Mouse (Mus musculus) MEL (cell line): Measurements from ENCODE around the gene Krt82. TPM values are rescaled to one million over a fixed set of nuclear protein-coding genes. Genes with fewer than 3 reads are reported as not detected.

Experiments
- DNase-seq: peaks from one replicate; pipeline ENCODE4 v3.0.0; 2011; ENCODE audit warnings: low read depth, low spot score
- H3K27ac ChIP-seq: 2 replicates; pipeline ENCODE4 v1.5.1; 2012; ENCODE audit warnings: low read depth, mild to moderate bottlenecking, control low read depth, low read length, moderate library complexity; ENCODE audit not compliant: control insufficient read depth
- H3K27me3 ChIP-seq, 2 experiments: fragments of 150-350 bp in 1 of 2; sonication (generic) in 1 of 2; 2 replicates each; pipeline ENCODE4 v1.6.1; 2012; ENCODE audit warnings: low read length in 2 of 2, mild to moderate bottlenecking in 2 of 2, improper control_type of control experiment in 1 of 2, moderate library complexity in 1 of 2; ENCODE audit not compliant: insufficient read depth in 2 of 2, control insufficient read depth in 1 of 2
- H3K36me3 ChIP-seq, 2 experiments: 2 replicates each; pipeline ENCODE4 v1.6.1; 2012 to 2014; ENCODE audit warnings: low read length in 2 of 2, improper control_type of control experiment in 1 of 2, inconsistent platforms in 1 of 2, mild to moderate bottlenecking in 1 of 2; ENCODE audit not compliant: insufficient read depth in 2 of 2, control insufficient read depth in 1 of 2
- H3K4me1 ChIP-seq, 2 experiments: fragments of 150-350 bp in 1 of 2; sonication (generic) in 1 of 2; 2 replicates each; pipeline ENCODE4 v1.6.1; 2012; ENCODE audit warnings: low read length in 2 of 2, improper control_type of control experiment in 1 of 2, mild to moderate bottlenecking in 1 of 2; ENCODE audit not compliant: insufficient read depth in 2 of 2, control insufficient read depth in 1 of 2
- H3K4me3 ChIP-seq, 2 experiments: fragments of 150-350 bp in 1 of 2; sonication (generic) in 1 of 2; 2 replicates each; pipeline ENCODE4 v1.5.1; 2012; ENCODE audit warnings: low read depth in 2 of 2, low read length in 2 of 2, mild to moderate bottlenecking in 2 of 2, moderate library complexity in 2 of 2, control low read depth in 1 of 2, improper control_type of control experiment in 1 of 2; ENCODE audit not compliant: control insufficient read depth in 1 of 2, insufficient read depth in 1 of 2
- H3K79me2 ChIP-seq: 2 replicates; pipeline ENCODE4 v1.6.1; 2012; ENCODE audit warnings: mild to moderate bottlenecking, low read length, moderate library complexity; ENCODE audit not compliant: control insufficient read depth, poor library complexity, insufficient read depth
- H3K9ac ChIP-seq: 2 replicates; pipeline ENCODE4 v1.6.1; 2012; ENCODE audit warnings: low read depth, mild to moderate bottlenecking, control low read depth, low read length, moderate library complexity; ENCODE audit not compliant: control insufficient read depth, poor library complexity, severe bottlenecking
- H3K9me3 ChIP-seq: fragments of 150-350 bp; sonication (generic); replicated peaks from 2 replicates; pipeline ENCODE4 v1.6.1; 2012; ENCODE audit warnings: mild to moderate bottlenecking, low read length, improper control_type of control experiment, moderate library complexity; ENCODE audit not compliant: insufficient read depth
- BHLHE40 ChIP-seq: IDR thresholded peaks from 2 replicates; pipeline ENCODE4 v1.6.1; 2012; ENCODE audit warnings: low read depth, mild to moderate bottlenecking, inconsistent platforms, low read length, improper control_type of control experiment, borderline replicate concordance
- CHD2 ChIP-seq: IDR thresholded peaks from 2 replicates; pipeline ENCODE4 v1.6.1; 2011; ENCODE audit warnings: low read length, improper control_type of control experiment
- CTCF ChIP-seq, 3 experiments: IDR thresholded peaks in 2 of 3; conservative IDR thresholded peaks in 1 of 3; 2 replicates each; pipeline ENCODE4 v1.5.1; 2011 to 2012; ENCODE audit warnings: low read length in 3 of 3, low read depth in 2 of 3, mild to moderate bottlenecking in 2 of 3, improper control_type of control experiment in 1 of 3, inconsistent platforms in 1 of 3, mixed read lengths in 1 of 3, moderate library complexity in 1 of 3; ENCODE audit not compliant: control insufficient read depth in 1 of 3, insufficient read depth in 1 of 3, poor library complexity in 1 of 3, severe bottlenecking in 1 of 3
- E2F4 ChIP-seq: IDR thresholded peaks from 2 replicates; pipeline ENCODE4 v1.6.1; 2011; ENCODE audit warnings: low read depth, low read length, improper control_type of control experiment, borderline replicate concordance
- ELF1 ChIP-seq: IDR thresholded peaks from 2 replicates; pipeline ENCODE4 v1.6.1; 2014; ENCODE audit warnings: low read depth, mild to moderate bottlenecking, inconsistent platforms, low read length, improper control_type of control experiment, moderate library complexity
- ETS1 ChIP-seq: IDR thresholded peaks from 2 replicates; pipeline ENCODE4 v1.6.1; 2012; ENCODE audit warnings: low read depth, mild to moderate bottlenecking, inconsistent platforms, low read length, improper control_type of control experiment, moderate library complexity
- GABPA ChIP-seq: IDR thresholded peaks from 2 replicates; pipeline ENCODE4 v1.6.1; 2012; ENCODE audit warnings: low read depth, mild to moderate bottlenecking, inconsistent platforms, low read length, improper control_type of control experiment, moderate library complexity
- HCFC1 ChIP-seq: IDR thresholded peaks from 2 replicates; pipeline ENCODE4 v1.6.1; 2012; ENCODE audit warnings: low read depth, mild to moderate bottlenecking, inconsistent platforms, low read length, improper control_type of control experiment, moderate library complexity
- KAT2A ChIP-seq: conservative IDR thresholded peaks from 2 replicates; pipeline ENCODE4 v1.6.1; 2012; ENCODE audit warnings: low read depth, low read length, improper control_type of control experiment, inconsistent platforms
- MAFK ChIP-seq: IDR thresholded peaks from 2 replicates; pipeline ENCODE4 v1.6.1; 2011; ENCODE audit warnings: low read depth, mild to moderate bottlenecking, low read length, improper control_type of control experiment, borderline replicate concordance
- MAX ChIP-seq: IDR thresholded peaks from 2 replicates; pipeline ENCODE4 v1.6.1; 2011; ENCODE audit warnings: low read length, improper control_type of control experiment
- MAZ ChIP-seq: IDR thresholded peaks from 2 replicates; pipeline ENCODE4 v1.6.1; 2012; ENCODE audit warnings: low read depth, mild to moderate bottlenecking, inconsistent platforms, low read length, improper control_type of control experiment
- MXI1 ChIP-seq: IDR thresholded peaks from 2 replicates; pipeline ENCODE4 v1.6.1; 2011; ENCODE audit warnings: mild to moderate bottlenecking, low read depth, low read length, improper control_type of control experiment
- MYB ChIP-seq: IDR thresholded peaks from 2 replicates; pipeline ENCODE4 v1.6.1; 2011; ENCODE audit warnings: mild to moderate bottlenecking, low read depth, low read length, improper control_type of control experiment
- MYC ChIP-seq: IDR thresholded peaks from 2 replicates; pipeline ENCODE4 v1.6.1; 2011; ENCODE audit warnings: low read depth, mild to moderate bottlenecking, low read length, improper control_type of control experiment, moderate library complexity
- NRF1 ChIP-seq: IDR thresholded peaks from 2 replicates; pipeline ENCODE4 v1.6.1; 2014; ENCODE audit warnings: low read depth, mild to moderate bottlenecking, inconsistent platforms, low read length, improper control_type of control experiment, moderate library complexity; ENCODE audit not compliant: poor library complexity, insufficient read depth, severe bottlenecking
- POLR2A ChIP-seq, 2 experiments: IDR thresholded peaks; 2 replicates each; pipeline ENCODE4 v1.6.1; 2011 to 2012; ENCODE audit warnings: low read length in 2 of 2, mild to moderate bottlenecking in 2 of 2, control low read depth in 1 of 2, improper control_type of control experiment in 1 of 2, low read depth in 1 of 2, moderate library complexity in 1 of 2; ENCODE audit not compliant: control insufficient read depth in 1 of 2, insufficient read depth in 1 of 2, poor library complexity in 1 of 2
- POLR2AphosphoS5 ChIP-seq: IDR thresholded peaks from 2 replicates; pipeline ENCODE4 v1.6.1; 2012; ENCODE audit warnings: low read depth, borderline replicate concordance, mild to moderate bottlenecking, inconsistent platforms, low read length, moderate library complexity, mixed read lengths
- RAD21 ChIP-seq: IDR thresholded peaks from 2 replicates; pipeline ENCODE4 v1.6.1; 2011; ENCODE audit warnings: mild to moderate bottlenecking, low read depth, low read length, improper control_type of control experiment
- RCOR1 ChIP-seq: IDR thresholded peaks from 2 replicates; pipeline ENCODE4 v1.6.1; 2012; ENCODE audit warnings: low read depth, mild to moderate bottlenecking, inconsistent platforms, low read length, improper control_type of control experiment
- SIN3A ChIP-seq: IDR thresholded peaks from 2 replicates; pipeline ENCODE4 v1.6.1; 2012; ENCODE audit warnings: low read length, improper control_type of control experiment, inconsistent platforms
- SMC3 ChIP-seq: IDR thresholded peaks from 2 replicates; pipeline ENCODE4 v1.6.1; 2011; ENCODE audit warnings: low read depth, low read length, improper control_type of control experiment
- TBP ChIP-seq: IDR thresholded peaks from 2 replicates; pipeline ENCODE4 v1.8.0; 2011; ENCODE audit warnings: low read depth, low read length, improper control_type of control experiment
- TCF12 ChIP-seq: IDR thresholded peaks from 2 replicates; pipeline ENCODE4 v1.6.1; 2014; ENCODE audit warnings: low read depth, mild to moderate bottlenecking, inconsistent platforms, low read length, improper control_type of control experiment, moderate library complexity
- USF1 ChIP-seq: IDR thresholded peaks from 2 replicates; pipeline ENCODE4 v1.6.1; 2014; ENCODE audit warnings: low read depth, mild to moderate bottlenecking, inconsistent platforms, low read length, improper control_type of control experiment, moderate library complexity
- ZKSCAN1 ChIP-seq: IDR thresholded peaks from 2 replicates; pipeline ENCODE4 v1.6.1; 2012; ENCODE audit warnings: low read depth, mild to moderate bottlenecking, inconsistent platforms, low read length, improper control_type of control experiment, moderate library complexity
- ZMIZ1 ChIP-seq: IDR thresholded peaks from 2 replicates; pipeline ENCODE4 v1.6.1; 2012; ENCODE audit warnings: low read depth, mild to moderate bottlenecking, inconsistent platforms, low read length, improper control_type of control experiment, moderate library complexity
- ZNF384 ChIP-seq: IDR thresholded peaks from 2 replicates; pipeline ENCODE4 v1.6.1; 2012; ENCODE audit warnings: low read depth, mild to moderate bottlenecking, inconsistent platforms, low read length, improper control_type of control experiment
- polyA plus RNA-seq, 2 experiments: library from polyadenylated mRNA; stranded (reverse) in 1 of 2; unstranded in 1 of 2; fragments of >175 nt in 1 of 2; fragments of >200 nt in 1 of 2; gene quantifications; 2 replicates each; pipeline versions ENCODE4 v1.2.1 to v1.2.4; 2012; ENCODE audit warnings: low replicate concordance in 2 of 2, low read depth in 1 of 2; ENCODE audit not compliant: insufficient read length in 2 of 2, insufficient read depth in 1 of 2, missing spikeins in 1 of 2
- total RNA-seq: library from RNA; depleted of rRNA; stranded (reverse); fragments of 300-350 nt; gene quantifications from 2 replicates; pipeline ENCODE4 v1.2.3, GENCODE M21; 2012

The Krt82 gene
- total and polyA plus RNA-seq, 3 experiments: not detected

DNA sequence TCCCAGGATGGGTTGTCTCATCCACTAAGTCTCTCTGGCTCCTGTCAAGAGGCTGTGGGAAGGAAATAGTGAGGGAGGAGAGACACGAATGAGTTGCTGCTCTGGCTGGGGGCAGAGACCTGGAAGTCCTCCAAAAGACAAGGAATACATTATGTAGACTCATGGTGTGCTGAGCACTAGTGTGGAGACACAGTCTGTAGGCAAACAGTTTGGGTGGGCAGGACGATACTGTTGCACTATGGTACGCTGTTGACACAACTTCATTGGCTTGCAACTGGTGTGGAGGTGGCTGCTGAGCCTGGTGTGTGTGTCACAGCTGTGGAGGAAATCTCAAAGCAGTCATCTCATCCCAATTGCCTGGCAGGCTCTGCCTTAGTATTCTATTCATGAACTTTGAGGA lies 31.2 kb upstream of the Krt82 start:
- Histone ChIP-seq H3K4me3 (no peak overlapping the region), H3K27me3 (no peaks in the 10 kb centered on the region), H3K9ac (no peak overlapping the region)
- TF ChIP-seq CHD2 (no peak), GABPA (no peak), CTCF (IDR thresholded peaks at IDR 0.05 in 2 of 3, conservative IDR thresholded peaks at IDR 0.05 in 1 of 3; ENCODE audit: control insufficient read depth in 1 of 3, insufficient read depth in 1 of 3, low read depth in 2 of 3, low read length in 3 of 3, poor library complexity in 1 of 3, severe bottlenecking in 1 of 3) (no peak), POLR2AphosphoS5 (no peak), USF1 (no peak), MYC (no peak), MAFK (no peak), MXI1 (no peak), SIN3A (no peak), TBP (no peak), MYB (no peak), ZNF384 (no peak), NRF1 (no peak), POLR2A (IDR thresholded peaks at IDR 0.05; ENCODE audit: control insufficient read depth in 1 of 2, insufficient read depth in 1 of 2, low read depth in 1 of 2, low read length in 2 of 2, poor library complexity in 1 of 2) (no peak), ZKSCAN1 (no peak), HCFC1 (no peak), MAZ (no peak), RCOR1 (no peak), BHLHE40 (no peak), RAD21 (no peak)
- TF ChIP-seq, all 39 proteins: peak for 0
- Histone ChIP-seq H3K4me1 (no peaks in the 10 kb centered on the region), H3K27ac (no peak overlapping the region), H3K9me3 (no peaks in the 10 kb centered on the region), H3K79me2 (no peaks in the 10 kb centered on the region), H3K36me3 (no peaks in the 10 kb centered on the region)
- no peak for DNase-seq

DNA sequence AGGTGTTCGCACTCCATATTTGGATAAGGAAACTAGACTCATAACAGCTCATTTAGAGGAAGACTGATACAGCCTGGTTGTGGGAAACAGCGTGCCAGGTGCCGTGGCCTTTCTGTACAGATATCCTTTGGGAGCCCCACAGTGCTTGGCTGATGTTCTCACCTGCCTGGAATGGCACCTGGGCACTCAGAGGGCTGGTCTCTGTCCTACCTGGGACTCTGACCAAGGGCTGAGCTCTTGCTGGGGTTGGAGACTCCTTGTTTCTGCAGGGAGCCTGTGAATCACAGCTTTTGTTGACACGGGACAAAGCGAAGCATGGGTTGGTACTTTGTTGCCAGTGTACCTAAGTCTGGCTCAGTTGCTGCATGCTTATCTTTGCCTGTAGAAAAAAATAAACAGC lies 25.0 kb upstream of the Krt82 start:
- Histone ChIP-seq H3K9me3 (no peaks in the 10 kb centered on the region), H3K79me2 (no peaks in the 10 kb centered on the region), H3K4me3 (no peak overlapping the region), H3K27ac (no peak overlapping the region), H3K9ac (no peak overlapping the region), H3K4me1 (no peaks in the 10 kb centered on the region), H3K36me3 (no peaks in the 10 kb centered on the region), H3K27me3 (no peaks in the 10 kb centered on the region)
- TF ChIP-seq MAX (no peak), KAT2A (no peak), ZNF384 (no peak), ZKSCAN1 (no peak), ETS1 (no peak), SMC3 (no peak), MYB (no peak), POLR2AphosphoS5 (no peak), E2F4 (no peak), ZMIZ1 (no peak), MYC (no peak), ELF1 (no peak), MXI1 (no peak), TCF12 (no peak)
- DNase-seq: no peak
